Mouse (Mus musculus) liver, embryonic 13.5 days (tissue): ENCODE measurements around the gene Mettl26. TPM values are rescaled to one million over a fixed set of nuclear protein-coding genes. Genes with fewer than 3 reads are reported as not detected.

Experiments
- ATAC-seq: fragments of 200-750 bp; cut with Nextera tagmentation; 2 replicates; pipeline ENCODE4 v1.8.0; 2017; ENCODE audit warnings: low read depth, mild to moderate bottlenecking, moderate number of reproducible peaks, moderate library complexity
- DNase-seq: peaks from one replicate; pipeline ENCODE4 v3.0.0; 2022
- H3K27ac ChIP-seq: fragments of 300-500 bp; sonication (generic); 2 replicates; pipeline ENCODE4 v1.5.1; 2015; ENCODE audit warnings: moderate library complexity, mild to moderate bottlenecking, inconsistent platforms
- H3K27me3 ChIP-seq: fragments of 300-500 bp; sonication (generic); 2 replicates; pipeline ENCODE4 v1.6.1; 2015; ENCODE audit warnings: mild to moderate bottlenecking, inconsistent platforms
- H3K36me3 ChIP-seq: fragments of 300-500 bp; sonication (generic); 2 replicates; pipeline ENCODE4 v1.6.1; 2015; ENCODE audit warnings: mild to moderate bottlenecking, inconsistent platforms
- H3K4me1 ChIP-seq: fragments of 300-500 bp; sonication (generic); replicated peaks from 2 replicates; pipeline ENCODE4 v1.6.1; 2015; ENCODE audit warnings: inconsistent platforms
- H3K4me2 ChIP-seq: fragments of 300-500 bp; sonication (generic); 2 replicates; pipeline ENCODE4 v1.6.1; 2015; ENCODE audit warnings: inconsistent platforms, mild to moderate bottlenecking, moderate library complexity
- H3K4me3 ChIP-seq: fragments of 300-500 bp; sonication (generic); replicated peaks from 2 replicates; pipeline ENCODE4 v1.5.1; 2015; ENCODE audit warnings: mild to moderate bottlenecking, inconsistent platforms
- H3K9ac ChIP-seq: fragments of 300-500 bp; sonication (generic); 2 replicates; pipeline ENCODE4 v1.6.1; 2015; ENCODE audit warnings: mild to moderate bottlenecking, inconsistent platforms
- H3K9me3 ChIP-seq: fragments of 300-500 bp; sonication (generic); replicated peaks from 2 replicates; pipeline ENCODE4 v1.6.1; 2016; ENCODE audit warnings: inconsistent platforms
- WGBS: fragments of 180-500 bp; shearing (Covaris S2); methylation state at CpG from one replicate; pipeline ENCODE4 v1.1.7; 2015; ENCODE audit not compliant: insufficient replicate concordance; 5-methylcytosine and 5-hydroxymethylcytosine counted together
- polyA plus RNA-seq: library from polyadenylated mRNA; unstranded; fragments of >200 nt; fragmentation: Nextera tagmentation; extraction: Ambion mirVana; gene quantifications from 2 replicates; pipeline ENCODE4 v1.2.1, GENCODE M21; 2015

The Mettl26 gene
- polyA plus RNA-seq, 1 experiment from 2014 or later: 46.9 TPM

DNA sequence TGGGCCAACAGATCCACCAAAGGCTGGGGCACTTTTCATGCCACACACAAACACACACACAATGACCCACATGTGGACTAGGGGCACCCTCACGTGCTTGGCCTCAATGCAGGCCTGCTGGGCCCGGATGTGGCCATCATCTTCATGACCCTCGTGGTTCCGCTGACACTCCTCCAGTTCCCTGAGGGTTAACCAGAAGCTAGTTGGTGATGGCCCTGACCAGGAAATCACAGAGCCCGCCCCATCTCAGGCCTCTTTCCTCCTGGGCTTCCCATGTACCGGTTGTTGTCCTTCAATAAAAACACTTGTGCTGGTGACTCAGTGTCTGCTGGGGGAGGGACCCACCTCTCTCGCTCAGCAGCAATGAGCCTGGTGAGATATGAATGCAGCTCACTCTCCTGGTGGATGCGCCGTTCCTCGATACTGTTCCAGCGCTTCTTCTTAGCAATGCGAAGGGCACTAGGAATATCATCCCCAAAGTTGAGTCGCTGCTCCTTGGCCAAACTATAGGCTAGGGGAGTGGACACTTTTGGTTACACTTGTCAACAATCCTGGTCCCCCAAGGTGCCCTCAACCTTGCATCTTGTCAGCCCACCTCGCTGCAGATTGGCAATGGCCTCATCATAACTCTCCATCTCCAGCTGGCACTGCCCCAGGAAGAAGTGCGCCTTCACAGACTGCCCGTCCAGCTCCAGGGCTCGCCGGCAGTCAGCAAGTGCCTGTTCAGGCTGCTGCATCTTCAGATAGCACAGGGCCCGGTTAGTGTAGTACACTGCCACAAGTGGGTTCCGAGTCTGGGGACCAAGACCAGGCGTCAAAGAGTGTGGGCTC lies 43.2 kb upstream of the Mettl26 start:
- no peak for ATAC-seq
- Histone ChIP-seq H3K27me3 (no peaks in the 10 kb centered on the region), H3K9ac (peak overlapping the region; percentile 89), H3K9me3 (no peaks in the 10 kb centered on the region), H3K4me1 (peaks cover 80% of the 10 kb centered on the region), H3K4me2 (peak overlapping the region; percentile 99), H3K4me3 (peak overlapping the region; percentile 85), H3K27ac (peak overlapping the region; percentile 93), H3K36me3 (peaks cover 59% of the 10 kb centered on the region)
- WGBS: 39% methylated on average over 21 of the region's 21 CpGs
- no peak for DNase-seq

DNA sequence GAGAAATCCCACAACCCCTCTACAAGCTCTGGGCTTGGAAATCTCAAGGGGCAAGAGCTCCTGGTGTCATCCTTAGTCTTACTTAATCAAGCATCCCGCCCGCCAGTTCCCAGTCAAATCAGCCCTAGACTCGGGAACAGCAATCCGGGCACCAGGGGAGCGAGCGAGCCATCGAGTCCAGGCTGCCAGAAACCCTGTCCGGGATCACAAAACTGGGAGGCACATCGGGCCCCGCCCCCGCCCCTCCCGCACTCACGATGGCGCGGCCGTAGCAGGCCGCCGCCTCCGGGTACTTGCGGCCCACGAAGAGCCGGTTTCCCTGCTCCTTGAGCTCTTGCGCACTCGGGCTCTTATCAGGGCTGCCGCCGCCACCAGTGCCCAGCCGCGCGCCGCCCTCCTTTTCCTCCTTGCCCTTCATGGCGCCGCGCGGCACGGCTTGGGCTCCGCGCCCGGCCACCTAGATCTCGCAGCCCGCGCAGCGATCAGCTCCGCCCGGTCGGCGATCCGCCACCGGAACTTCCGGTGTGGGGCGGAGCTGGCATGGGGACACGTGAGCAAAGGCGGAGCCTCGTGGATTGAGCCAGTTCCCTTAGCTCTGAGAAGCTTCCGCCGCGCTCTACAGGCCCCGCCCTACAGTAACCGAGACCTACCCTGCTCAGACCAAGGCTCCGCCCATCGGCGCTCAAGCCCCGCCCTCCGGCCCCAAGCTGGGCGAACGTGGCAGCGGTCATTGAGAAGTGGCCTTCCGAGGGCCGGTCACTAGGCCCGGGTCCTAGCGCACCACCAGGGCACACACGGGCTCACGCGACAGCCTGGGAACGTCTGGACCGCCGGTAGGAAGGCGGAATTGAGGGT lies 42.2 kb upstream of the Mettl26 start:
- peak; percentile 89 for ATAC-seq
- Histone ChIP-seq H3K4me1 (peaks cover 85% of the 10 kb centered on the region), H3K9me3 (no peaks in the 10 kb centered on the region), H3K4me3 (peak overlapping the region; percentile 85), H3K27me3 (no peaks in the 10 kb centered on the region), H3K4me2 (peak overlapping the region; percentile 99), H3K27ac (peak overlapping the region; percentile 93), H3K36me3 (peaks cover 53% of the 10 kb centered on the region), H3K9ac (peak overlapping the region; percentile 92)
- peak; percentile 99 for DNase-seq
- under 1% methylated on average over 76 of the region's 77 CpGs for WGBS

DNA sequence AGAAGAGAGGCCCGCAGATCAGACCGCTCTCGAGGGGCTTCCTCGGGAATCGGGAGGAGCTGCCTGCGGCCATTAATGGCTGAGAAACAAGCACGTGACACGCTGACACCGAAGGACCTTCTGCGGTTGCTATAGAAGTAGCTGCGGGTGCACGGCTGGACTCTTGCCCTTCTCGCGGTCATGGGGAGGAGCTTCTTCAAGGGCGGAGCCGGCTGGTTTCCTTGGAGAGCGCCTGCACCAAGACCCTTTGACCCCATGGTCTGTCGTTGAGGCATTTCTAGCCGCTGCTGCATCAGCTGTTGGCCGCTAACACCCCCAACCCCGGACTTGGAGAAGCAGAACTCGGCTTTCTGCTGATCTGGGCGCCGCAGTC lies 41.6 kb upstream of the Mettl26 start, which contains the start of gene Stub1:
TSS of gene Stub1 (minus strand) at position 114 of the 373 bp plus-strand sequence.
- Histone ChIP-seq H3K4me2 (peak within 1 kb of the TSS; percentile 99), H3K4me3 (peak within 1 kb of the TSS; percentile 85), H3K36me3 (peaks cover 53% of the 10 kb centered on the region), H3K27me3 (no peaks in the 10 kb centered on the region), H3K4me1 (peaks cover 88% of the 10 kb centered on the region), H3K9me3 (no peaks in the 10 kb centered on the region), H3K27ac (peak within 1 kb of the TSS; percentile 93), H3K9ac (peak within 1 kb of the TSS; percentile 92)
- DNase-seq (peak; percentile 76), ATAC-seq (peak; percentile 51)
- under 1% methylated on average over 24 of the region's 24 CpGs for WGBS

DNA sequence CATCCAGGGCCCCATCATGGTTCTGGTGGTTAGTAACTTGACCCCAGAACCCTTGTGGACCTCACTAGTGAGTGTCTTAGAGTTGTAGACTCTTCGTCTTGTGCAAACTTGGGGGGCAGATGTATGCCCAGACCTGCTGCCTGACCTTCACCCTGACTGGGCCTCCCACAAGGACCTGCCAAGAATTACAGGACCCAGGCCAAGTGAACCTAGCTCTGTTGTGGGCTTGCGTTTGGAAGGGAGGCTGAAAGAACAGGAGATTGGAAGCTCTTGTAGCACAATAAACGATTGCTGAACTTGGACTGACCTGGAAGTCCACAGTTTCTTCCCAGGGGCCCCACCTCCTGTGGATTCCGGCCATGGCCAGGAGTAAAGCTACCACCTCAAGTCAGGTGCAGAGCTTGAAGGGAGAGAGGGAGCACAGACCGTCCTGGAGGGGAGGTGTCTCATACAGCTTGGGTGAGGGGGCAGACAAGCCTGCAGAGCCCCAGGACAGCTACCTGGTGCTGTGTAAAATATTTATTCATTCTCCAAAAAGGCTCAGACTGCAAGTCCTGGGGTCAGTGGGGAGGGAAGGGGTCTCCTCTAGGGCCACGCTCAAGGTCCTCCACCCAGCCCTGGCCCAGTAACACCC lies 40.8 kb upstream of the Mettl26 start:
- H3K4me1 ChIP-seq: peaks cover 88% of the 10 kb centered on the region
- H3K4me2 ChIP-seq: peak overlapping the region; percentile 99
- H3K9ac ChIP-seq: peak overlapping the region; percentile 92
- no peak for ATAC-seq
- DNase-seq: no peak
- H3K9me3 ChIP-seq: no peaks in the 10 kb centered on the region
- 34% methylated on average over 6 of the region's 6 CpGs for WGBS
- peak overlapping the region; percentile 85 for H3K4me3 ChIP-seq
- peak overlapping the region; percentile 93 for H3K27ac ChIP-seq
- H3K27me3 ChIP-seq: no peaks in the 10 kb centered on the region
- H3K36me3 ChIP-seq: peaks cover 58% of the 10 kb centered on the region

DNA sequence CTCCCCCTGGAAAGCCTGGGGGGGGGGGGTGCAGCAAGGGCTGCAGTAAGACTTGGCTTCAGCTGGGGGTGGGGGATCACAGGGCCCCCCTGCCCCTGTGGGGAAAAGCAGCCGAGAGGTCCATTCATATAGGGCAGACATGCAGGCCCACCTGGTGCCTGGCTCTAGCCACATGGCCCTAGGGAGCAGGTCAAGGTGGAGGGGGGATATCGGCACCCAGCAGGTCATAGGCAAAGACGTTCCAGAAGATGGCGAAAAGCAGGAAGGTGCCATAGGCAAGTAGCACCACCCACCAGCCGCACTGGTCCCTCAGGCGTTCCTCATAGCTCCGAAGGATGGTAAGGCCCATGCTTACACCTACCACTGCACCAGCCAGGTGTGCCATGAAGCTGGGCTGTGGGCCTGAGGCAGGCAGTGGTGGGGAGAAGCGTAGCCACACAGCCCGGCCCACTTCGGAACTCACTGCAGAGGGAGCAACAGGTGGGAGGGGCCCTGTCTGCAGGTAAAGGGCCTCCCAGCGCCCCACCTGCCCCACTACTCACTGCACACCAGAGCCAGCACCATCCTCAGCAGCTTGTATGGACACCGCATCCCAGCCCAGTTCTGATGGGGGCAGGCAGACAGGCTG lies 40.2 kb upstream of the Mettl26 start:
- Histone ChIP-seq H3K4me1 (peaks cover 88% of the 10 kb centered on the region), H3K27me3 (no peaks in the 10 kb centered on the region), H3K4me2 (peak overlapping the region; percentile 99), H3K9ac (peak overlapping the region; percentile 92), H3K27ac (peak overlapping the region; percentile 93), H3K9me3 (no peaks in the 10 kb centered on the region), H3K36me3 (peaks cover 62% of the 10 kb centered on the region), H3K4me3 (peak overlapping the region; percentile 85)
- DNase-seq: no peak
- no peak for ATAC-seq
- 88% methylated on average over 12 of the region's 12 CpGs for WGBS

DNA sequence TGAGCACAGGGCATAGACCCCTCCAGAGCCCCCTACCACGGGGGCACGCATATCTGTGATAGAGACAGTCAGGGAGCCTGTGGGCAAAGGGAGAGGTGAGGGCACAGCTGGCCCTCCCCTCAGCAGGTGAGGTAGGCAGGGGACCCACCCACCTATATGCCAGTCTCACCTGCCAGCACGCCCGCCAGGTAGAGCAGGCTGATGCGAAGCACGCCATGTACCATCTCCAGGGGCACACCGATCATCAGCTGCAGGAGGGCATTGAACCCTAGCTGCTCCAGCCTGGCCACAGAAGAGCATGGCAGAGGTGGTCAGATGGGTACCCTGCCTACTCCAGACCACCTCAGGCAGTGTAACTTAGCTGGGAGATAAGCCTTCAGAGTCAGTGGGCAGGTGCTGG lies 39.6 kb upstream of the Mettl26 start:
- 74% methylated on average over 7 of the region's 7 CpGs for WGBS
- no peak overlapping the region for H3K27ac ChIP-seq

DNA sequence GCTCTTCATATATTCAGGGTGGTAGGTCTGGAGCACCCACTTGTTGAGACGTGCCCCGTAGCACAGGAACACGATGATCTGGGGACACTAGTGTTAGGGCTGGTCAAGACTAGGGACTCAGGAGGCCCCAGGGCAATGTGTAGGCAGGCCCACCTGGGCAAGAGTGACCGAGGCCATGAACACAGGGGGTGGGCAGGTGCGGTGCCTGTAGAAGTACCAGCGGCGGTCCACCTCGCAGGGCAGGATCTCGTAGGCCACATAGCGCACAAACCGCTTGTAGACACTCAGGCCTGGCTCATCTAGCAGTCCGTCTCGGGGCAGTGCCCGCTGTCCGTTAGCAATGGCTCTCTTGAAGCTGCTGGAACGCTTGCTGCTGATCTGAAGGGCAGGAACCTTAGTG lies 39.1 kb upstream of the Mettl26 start:
- H3K9ac ChIP-seq: no peak overlapping the region
- ATAC-seq (no peak), DNase-seq (no peak)
- 88% methylated on average over 16 of the region's 16 CpGs for WGBS
- H3K27ac ChIP-seq: no peak overlapping the region
- H3K4me3 ChIP-seq: no peak overlapping the region
- no peaks in the 10 kb centered on the region for H3K27me3 ChIP-seq
- H3K4me2 ChIP-seq: peak overlapping the region; percentile 73; the same call in 1 of the 2 replicates
- peaks cover 62% of the 10 kb centered on the region for H3K36me3 ChIP-seq
- no peaks in the 10 kb centered on the region for H3K9me3 ChIP-seq
- H3K4me1 ChIP-seq: peaks cover 85% of the 10 kb centered on the region

More for the DNA sequence above, 39.6 kb upstream of the Mettl26 start:
- no peak overlapping the region for H3K4me3 ChIP-seq
- peaks cover 87% of the 10 kb centered on the region for H3K4me1 ChIP-seq
- H3K9ac ChIP-seq: 0 out of 2 replicates have a peak overlapping the region, but pooled peaks have one; percentile 92
- H3K4me2 ChIP-seq: peak overlapping the region; percentile 99
- peaks cover 62% of the 10 kb centered on the region for H3K36me3 ChIP-seq
- ATAC-seq (no peak), DNase-seq (no peak)
- H3K9me3 ChIP-seq: no peaks in the 10 kb centered on the region
- no peaks in the 10 kb centered on the region for H3K27me3 ChIP-seq

DNA sequence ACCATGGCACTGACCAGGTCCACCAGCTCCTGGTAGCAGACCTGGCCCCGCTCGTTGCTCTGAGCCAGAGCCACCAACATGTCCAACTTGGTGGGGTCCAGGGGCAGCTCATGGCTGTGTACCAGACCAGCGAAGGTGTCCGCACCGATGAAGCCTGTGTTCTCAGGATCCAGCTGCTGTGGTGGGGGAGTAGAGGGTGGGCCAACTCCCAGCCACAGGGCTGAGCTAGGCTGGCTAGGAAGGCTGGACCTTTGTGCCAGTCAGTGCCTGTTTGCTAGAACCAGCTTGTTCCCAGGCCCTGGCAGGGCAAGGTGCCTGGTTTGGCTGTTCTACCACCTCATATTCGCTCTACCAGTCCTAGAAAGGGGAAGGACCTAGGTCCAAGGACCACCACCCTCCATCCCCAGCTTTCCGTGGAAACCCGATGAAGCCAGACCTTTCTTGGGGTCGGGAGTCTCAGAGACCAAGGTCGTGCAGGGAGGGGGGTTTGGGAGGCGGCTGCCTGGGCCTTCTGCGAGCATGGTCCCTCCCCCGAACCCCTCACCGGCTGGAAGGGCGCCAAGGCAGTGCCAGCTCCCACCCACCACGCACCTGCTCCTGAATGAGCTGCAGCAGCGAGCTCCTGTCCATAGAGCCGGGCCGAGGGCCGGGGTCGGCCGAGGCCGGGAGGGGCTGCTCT lies 38.3 kb upstream of the Mettl26 start:
- Histone ChIP-seq H3K36me3 (peaks cover 62% of the 10 kb centered on the region), H3K27me3 (no peaks in the 10 kb centered on the region), H3K27ac (no peak overlapping the region; the same call in 1 of the 2 replicates), H3K4me2 (peak overlapping the region; percentile 73), H3K4me3 (peak overlapping the region; percentile 43), H3K9ac (peak overlapping the region; percentile 61), H3K9me3 (no peaks in the 10 kb centered on the region), H3K4me1 (peaks cover 78% of the 10 kb centered on the region)
- no peak for DNase-seq
- no peak for ATAC-seq
- 26% methylated on average over 23 of the region's 23 CpGs for WGBS

DNA sequence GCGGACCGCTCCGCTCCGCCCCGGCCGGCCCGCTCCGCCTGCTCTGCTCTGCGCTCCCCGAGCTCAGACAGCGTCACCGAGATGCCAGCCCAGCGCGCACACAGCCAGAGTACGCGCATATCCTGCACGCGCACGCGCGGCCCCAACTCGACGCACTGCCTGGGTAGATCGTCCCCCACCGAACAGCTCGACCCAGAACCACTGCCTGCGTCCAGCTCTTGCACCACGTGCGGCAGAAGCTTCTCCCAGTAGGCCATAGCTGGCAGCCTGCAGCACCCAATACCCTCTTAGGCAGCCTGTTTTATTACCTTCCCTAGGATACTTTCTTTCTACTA lies 37.8 kb upstream of the Mettl26 start, which contains the start of gene Rhbdl1:
TSS of gene Rhbdl1 (minus strand) at position 220 of the 335 bp plus-strand sequence.
- 10% methylated on average over 28 of the region's 29 CpGs for WGBS
- Histone ChIP-seq H3K9me3 (no peaks in the 10 kb centered on the region), H3K9ac (peak within 1 kb of the TSS; percentile 61), H3K36me3 (peaks cover 62% of the 10 kb centered on the region), H3K27me3 (no peaks in the 10 kb centered on the region), H3K4me2 (peak within 1 kb of the TSS; percentile 73), H3K4me1 (peaks cover 73% of the 10 kb centered on the region), H3K27ac (peak within 1 kb of the TSS; percentile 47), H3K4me3 (peak within 1 kb of the TSS; percentile 43)
- no peak for ATAC-seq
- no peak for DNase-seq

DNA sequence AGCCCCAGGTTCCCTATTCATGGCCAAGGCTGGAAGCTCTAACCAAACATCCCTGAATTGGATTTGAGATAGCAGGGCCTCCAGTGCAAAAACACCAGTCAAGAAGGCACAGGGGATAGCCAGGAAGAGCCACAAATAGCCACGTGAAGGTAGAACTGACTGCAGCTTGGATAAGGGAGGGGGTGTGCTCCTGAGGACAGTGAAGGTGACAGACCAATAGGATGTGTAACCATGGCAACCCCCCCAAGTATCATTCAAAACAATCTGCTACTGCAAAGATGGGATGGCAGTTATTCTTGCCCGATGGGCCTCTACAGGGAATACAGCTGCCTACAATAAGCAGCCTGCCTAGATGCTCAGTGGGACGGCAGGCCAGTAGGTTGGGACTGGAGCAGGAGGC lies 37.3 kb upstream of the Mettl26 start:
- WGBS: 52% methylated on average over 3 of the region's 3 CpGs
- H3K27me3 ChIP-seq: no peaks in the 10 kb centered on the region
- H3K9ac ChIP-seq: peak overlapping the region; percentile 61
- ATAC-seq (no peak), DNase-seq (no peak)
- peaks cover 74% of the 10 kb centered on the region for H3K4me1 ChIP-seq
- peak overlapping the region; percentile 47; the same call in 1 of the 2 replicates for H3K27ac ChIP-seq
- no peak overlapping the region for H3K4me3 ChIP-seq
- no peak overlapping the region for H3K4me2 ChIP-seq
- H3K36me3 ChIP-seq: peaks cover 67% of the 10 kb centered on the region
- H3K9me3 ChIP-seq: no peaks in the 10 kb centered on the region
